Mouse (Mus musculus) neural tube, embryonic 14.5 days (tissue): Measurements from ENCODE around the gene Crybg2. TPM values are rescaled to one million over a fixed set of nuclear protein-coding genes. Genes with fewer than 3 reads are reported as not detected.

Experiments used
- ATAC-seq: fragments of 200-750 bp; cut with Nextera tagmentation; 2 replicates; pipeline ENCODE4 v1.8.0; 2017; ENCODE audit warnings: low read depth, mild to moderate bottlenecking, moderate TSS enrichment, moderate library complexity
- H3K27ac ChIP-seq: fragments of 300-500 bp; sonication (generic); 2 replicates; pipeline ENCODE4 v1.5.1; 2014; ENCODE audit warnings: low read depth, mild to moderate bottlenecking, control low read depth, low read length, moderate library complexity, mixed read lengths
- H3K27me3 ChIP-seq: fragments of 300-500 bp; sonication (generic); 2 replicates; pipeline ENCODE4 v1.6.1; 2014; ENCODE audit warnings: low read length; ENCODE audit not compliant: control insufficient read depth, insufficient read depth
- H3K36me3 ChIP-seq: fragments of 300-500 bp; sonication (generic); 2 replicates; pipeline ENCODE4 v1.6.1; 2014; ENCODE audit warnings: low read length, mixed read lengths; ENCODE audit not compliant: control insufficient read depth, insufficient read depth
- H3K4me1 ChIP-seq: fragments of 300-500 bp; sonication (generic); 2 replicates; pipeline ENCODE4 v1.6.1; 2014; ENCODE audit warnings: low read length; ENCODE audit not compliant: control insufficient read depth, insufficient read depth
- H3K4me2 ChIP-seq: fragments of 300-500 bp; sonication (generic); 2 replicates; pipeline ENCODE4 v1.6.1; 2014; ENCODE audit warnings: mild to moderate bottlenecking, low read depth, low read length, control low read depth
- H3K4me3 ChIP-seq: fragments of 300-500 bp; sonication (generic); 2 replicates; pipeline ENCODE4 v1.5.1; 2014; ENCODE audit warnings: low read depth, low read length, control low read depth, mixed read lengths
- H3K9ac ChIP-seq: fragments of 300-500 bp; sonication (generic); replicated peaks from 2 replicates; pipeline ENCODE4 v1.6.1; 2014; ENCODE audit warnings: low read depth, mild to moderate bottlenecking, control low read depth, low read length, mixed read lengths
- H3K9me3 ChIP-seq: fragments of 300-500 bp; sonication (generic); 2 replicates; pipeline ENCODE4 v1.6.1; 2016; ENCODE audit warnings: low read length; ENCODE audit not compliant: control insufficient read depth
- WGBS: fragments of 180-500 bp; shearing (Covaris S2); extraction: QIAGEN DNeasy Blood & Tissue Kit; methylation state at CpG from one replicate; pipeline ENCODE4 v1.1.7; 2014; 5-methylcytosine and 5-hydroxymethylcytosine counted together
- polyA plus RNA-seq: library from polyadenylated mRNA; unstranded; fragments of >200 nt; fragmentation: Nextera tagmentation; extraction: Ambion mirVana; gene quantifications from 2 replicates; pipeline ENCODE4 v1.2.1, GENCODE M21; 2014

The Crybg2 gene
- polyA plus RNA-seq, 1 experiment from 2014 or later = 2.9 TPM

DNA sequence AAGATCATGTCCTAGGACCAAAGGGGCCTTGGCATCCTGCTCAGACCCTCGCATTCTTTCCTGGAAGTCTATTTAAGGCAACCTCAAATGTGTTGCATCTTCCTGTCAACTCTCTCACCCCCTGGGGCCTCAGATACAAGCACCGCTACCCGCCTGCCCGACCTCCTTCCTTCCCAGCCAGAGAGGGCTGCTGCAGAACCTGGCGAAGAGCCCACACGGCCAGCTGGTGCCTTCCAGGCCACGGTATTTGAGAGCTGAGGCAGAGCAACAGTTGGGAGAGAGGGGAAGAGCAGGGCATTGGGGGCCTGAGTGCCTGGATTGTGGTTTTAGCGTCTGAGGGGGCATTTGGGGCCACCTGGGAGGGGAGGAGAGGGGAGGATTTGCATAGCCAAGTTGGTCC lies 8.1 kb upstream of the Crybg2 start:
- H3K4me2 ChIP-seq = no peak overlapping the region
- 18% methylated on average over 8 of the region's 8 CpGs for WGBS
- no peak for ATAC-seq
- no peak overlapping the region for H3K9ac ChIP-seq
- H3K27ac ChIP-seq = no peak overlapping the region
- H3K4me1 ChIP-seq = no peaks in the 10 kb centered on the region
- no peaks in the 10 kb centered on the region for H3K36me3 ChIP-seq
- no peaks in the 10 kb centered on the region for H3K27me3 ChIP-seq
- H3K9me3 ChIP-seq = no peaks in the 10 kb centered on the region
- H3K4me3 ChIP-seq = no peak overlapping the region

- ATAC-seq = no peak
- Histone ChIP-seq H3K4me2 (no peak within 1 kb of the TSS), H3K27me3 (no peaks in the 10 kb centered on the region), H3K4me3 (no peak within 1 kb of the TSS), H3K4me1 (no peaks in the 10 kb centered on the region), H3K9me3 (no peaks in the 10 kb centered on the region), H3K36me3 (no peaks in the 10 kb centered on the region), H3K9ac (no peak within 1 kb of the TSS), H3K27ac (no peak within 1 kb of the TSS)
- WGBS = 96% methylated on average over 3 of the region's 3 CpGs
These were observed 7.1 kb upstream of the Crybg2 start, which contains the start of gene Zfp683 for GRCm38 (mm10) chr4:134053538-134053937. Gene Zfp683 (plus strand): TSS chr4:134053838.

GRCm38 (mm10) chr4:134058166-134058715 lies 2.4 kb upstream of the Crybg2 start:
- 29% methylated on average over 14 of the region's 14 CpGs for WGBS

GRCm38 (mm10) chr4:134058908-134059307 lies 1.7 kb upstream of the Crybg2 start:
- Histone ChIP-seq H3K27me3 (no peaks in the 10 kb centered on the region), H3K9ac (no peak overlapping the region), H3K4me1 (no peaks in the 10 kb centered on the region), H3K27ac (no peak overlapping the region), H3K4me2 (no peak overlapping the region), H3K36me3 (no peaks in the 10 kb centered on the region), H3K9me3 (no peaks in the 10 kb centered on the region), H3K4me3 (no peak overlapping the region)
- WGBS = 83% methylated on average over 6 of the region's 6 CpGs
- no peak for ATAC-seq

More at GRCm38 (mm10) chr4:134058166-134058715, 2.4 kb upstream of the Crybg2 start:
- Histone ChIP-seq H3K4me2 (no peak overlapping the region), H3K27ac (no peak overlapping the region), H3K27me3 (no peaks in the 10 kb centered on the region), H3K9me3 (no peaks in the 10 kb centered on the region), H3K4me1 (no peaks in the 10 kb centered on the region), H3K4me3 (no peak overlapping the region), H3K36me3 (no peaks in the 10 kb centered on the region), H3K9ac (no peak overlapping the region)
- ATAC-seq = no peak

- no peaks in the 10 kb centered on the region for H3K4me1 ChIP-seq
- WGBS = 62% methylated on average over 18 of the region's 18 CpGs
- no peaks in the 10 kb centered on the region for H3K36me3 ChIP-seq
- no peak overlapping the region for H3K4me2 ChIP-seq
- H3K4me3 ChIP-seq = no peak overlapping the region
- H3K27ac ChIP-seq = no peak overlapping the region
- no peak overlapping the region for H3K9ac ChIP-seq
- no peaks in the 10 kb centered on the region for H3K27me3 ChIP-seq
- no peak for ATAC-seq
- H3K9me3 ChIP-seq = no peaks in the 10 kb centered on the region
These were observed 683 bp downstream of the Crybg2 start for GRCm38 (mm10) chr4:134061166-134061830.

DNA sequence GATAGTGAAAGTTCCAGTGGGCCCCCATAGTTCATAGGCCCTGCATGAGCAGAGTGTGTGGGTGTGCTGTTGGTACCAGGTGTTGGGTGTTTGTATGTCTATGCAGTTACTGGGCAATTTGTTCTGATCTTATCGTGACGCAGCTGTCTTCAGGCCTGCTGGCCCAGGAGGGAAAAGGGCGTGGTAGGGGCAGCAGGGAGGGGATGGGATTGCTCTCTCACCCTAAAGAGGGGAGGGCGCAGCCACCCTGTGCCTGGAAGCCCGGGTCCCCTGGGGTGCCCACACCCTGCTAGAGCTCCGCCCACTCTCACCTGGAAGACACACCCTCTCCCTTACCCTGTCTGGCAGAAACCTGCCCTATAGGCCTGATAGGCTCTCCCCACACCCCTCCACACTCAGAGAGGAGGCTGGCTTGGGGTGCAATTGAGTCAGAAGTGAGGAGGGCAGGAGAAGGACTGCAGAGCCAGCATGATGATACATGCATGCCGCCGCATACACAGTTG lies 1.4 kb downstream of the Crybg2 start:
- H3K27me3 ChIP-seq = no peaks in the 10 kb centered on the region
- no peaks in the 10 kb centered on the region for H3K9me3 ChIP-seq
- no peak for ATAC-seq
- WGBS = 57% methylated on average over 8 of the region's 8 CpGs
- H3K36me3 ChIP-seq = no peaks in the 10 kb centered on the region
- H3K4me3 ChIP-seq = no peak overlapping the region
- no peak overlapping the region for H3K4me2 ChIP-seq
- no peak overlapping the region for H3K9ac ChIP-seq
- no peaks in the 10 kb centered on the region for H3K4me1 ChIP-seq
- no peak overlapping the region for H3K27ac ChIP-seq

- Histone ChIP-seq H3K4me1 (no peaks in the 10 kb centered on the region), H3K27ac (no peak overlapping the region), H3K4me2 (no peak overlapping the region), H3K9me3 (no peaks in the 10 kb centered on the region), H3K9ac (no peak overlapping the region), H3K36me3 (no peaks in the 10 kb centered on the region), H3K27me3 (no peaks in the 10 kb centered on the region), H3K4me3 (no peak overlapping the region)
- ATAC-seq = no peak
- 71% methylated on average over 8 of the region's 8 CpGs for WGBS
These were observed 1.9 kb downstream of the Crybg2 start for GRCm38 (mm10) chr4:134062561-134062960.

GRCm38 (mm10) chr4:134065431-134066004 lies 4.9 kb downstream of the Crybg2 start:
- no peak overlapping the region for H3K9ac ChIP-seq
- no peaks in the 10 kb centered on the region for H3K36me3 ChIP-seq
- no peak overlapping the region for H3K4me2 ChIP-seq
- no peak overlapping the region for H3K27ac ChIP-seq
- H3K4me3 ChIP-seq = no peak overlapping the region
- H3K27me3 ChIP-seq = no peaks in the 10 kb centered on the region
- WGBS = 26% methylated on average over 23 of the region's 23 CpGs
- H3K4me1 ChIP-seq = no peaks in the 10 kb centered on the region
- H3K9me3 ChIP-seq = no peaks in the 10 kb centered on the region
- ATAC-seq = no peak

GRCm38 (mm10) chr4:134067383-134067782 lies 6.8 kb downstream of the Crybg2 start:
- Histone ChIP-seq H3K4me2 (no peak overlapping the region), H3K4me3 (no peak overlapping the region), H3K36me3 (no peaks in the 10 kb centered on the region), H3K27ac (no peak overlapping the region), H3K4me1 (no peaks in the 10 kb centered on the region), H3K9ac (no peak overlapping the region), H3K27me3 (no peaks in the 10 kb centered on the region), H3K9me3 (no peaks in the 10 kb centered on the region)
- WGBS = 93% methylated on average over 8 of the region's 8 CpGs
- no peak for ATAC-seq
